Mouse (Mus musculus) midbrain, postnatal 0 days (tissue): ENCODE data around the gene B3gnt5. TPM values are rescaled to one million over a fixed set of nuclear protein-coding genes. Genes with fewer than 3 reads are reported as not detected.
"Not testable (repeated sequence)": the region's sequence is repeated elsewhere in the genome, so short reads cannot be mapped to it uniquely, and the experiment has no call there.

ENCODE experiments used
- ATAC-seq: fragments of 200-750 bp; cut with Nextera tagmentation; 2 replicates; pipeline ENCODE4 v1.8.0; 2017; ENCODE audit warnings: moderate number of reproducible peaks, mild to moderate bottlenecking, moderate TSS enrichment, moderate library complexity; ENCODE audit not compliant: low FRiP score
- DNase-seq: peaks from one replicate; pipeline ENCODE4 v3.0.0-alpha.2; 2015; ENCODE audit warnings: low spot score
- H3K27ac ChIP-seq: fragments of 300-500 bp; sonication (generic); 2 replicates; pipeline ENCODE4 v1.5.1; 2014; ENCODE audit warnings: low read depth, mild to moderate bottlenecking, low read length, mixed read lengths
- H3K27me3 ChIP-seq: fragments of 300-500 bp; sonication (generic); 2 replicates; pipeline ENCODE4 v1.6.1; 2014; ENCODE audit warnings: low read length, control low read depth, mixed read lengths; ENCODE audit not compliant: insufficient read depth
- H3K36me3 ChIP-seq: fragments of 300-500 bp; sonication (generic); 2 replicates; pipeline ENCODE4 v1.6.1; 2014; ENCODE audit warnings: low read length, control low read depth, mixed read lengths; ENCODE audit not compliant: insufficient read depth
- H3K4me1 ChIP-seq: fragments of 300-500 bp; sonication (generic); 2 replicates; pipeline ENCODE4 v1.6.1; 2014; ENCODE audit warnings: mild to moderate bottlenecking, control low read depth, antibody characterized with exemption, low read length, mixed read lengths; ENCODE audit not compliant: insufficient read depth
- H3K4me2 ChIP-seq: fragments of 300-500 bp; sonication (generic); 2 replicates; pipeline ENCODE4 v1.6.1; 2014; ENCODE audit warnings: low read depth, mild to moderate bottlenecking, low read length, mixed read lengths; ENCODE audit not compliant: poor library complexity, severe bottlenecking
- H3K4me3 ChIP-seq: fragments of 300-500 bp; sonication (generic); 2 replicates; pipeline ENCODE4 v1.5.1; 2014; ENCODE audit warnings: low read depth, mild to moderate bottlenecking, low read length, moderate library complexity
- H3K9ac ChIP-seq: fragments of 300-500 bp; sonication (generic); replicated peaks from 2 replicates; pipeline ENCODE4 v1.6.1; 2014; ENCODE audit warnings: mild to moderate bottlenecking, low read length, moderate library complexity, mixed read lengths; ENCODE audit not compliant: poor library complexity, severe bottlenecking
- H3K9me3 ChIP-seq: fragments of 300-500 bp; sonication (generic); 2 replicates; pipeline ENCODE4 v1.6.1; 2016; ENCODE audit warnings: low read length, control low read depth
- CTCF ChIP-seq: IDR thresholded peaks from 2 replicates; pipeline ENCODE4 v1.5.1; 2016; ENCODE audit warnings: antibody characterized with exemption, mild to moderate bottlenecking
- whole genome bisulfite sequencing: fragments of 180-500 bp; shearing (Covaris S2); extraction: QIAGEN DNeasy Blood & Tissue Kit; methylation state at CpG from one replicate; pipeline ENCODE4 v1.1.7; 2014; 5-methylcytosine and 5-hydroxymethylcytosine counted together
- polyA plus RNA-seq: library from polyadenylated mRNA; unstranded; fragments of >200 nt; fragmentation: Nextera tagmentation; extraction: Ambion mirVana; gene quantifications from 2 replicates; pipeline ENCODE4 v1.2.1, GENCODE M21; 2015
- total RNA-seq: library from RNA; depleted of rRNA; stranded (reverse); fragments of >200 nt; gene quantifications from 2 replicates; pipeline ENCODE4 v1.2.3, GENCODE M21; 2014; rRNA removed

B3gnt5 gene
- total RNA-seq (32.9 and 42.6 TPM in 2 replicates), polyA plus RNA-seq (23.9 and 27.2 TPM in 2 replicates)

DNA sequence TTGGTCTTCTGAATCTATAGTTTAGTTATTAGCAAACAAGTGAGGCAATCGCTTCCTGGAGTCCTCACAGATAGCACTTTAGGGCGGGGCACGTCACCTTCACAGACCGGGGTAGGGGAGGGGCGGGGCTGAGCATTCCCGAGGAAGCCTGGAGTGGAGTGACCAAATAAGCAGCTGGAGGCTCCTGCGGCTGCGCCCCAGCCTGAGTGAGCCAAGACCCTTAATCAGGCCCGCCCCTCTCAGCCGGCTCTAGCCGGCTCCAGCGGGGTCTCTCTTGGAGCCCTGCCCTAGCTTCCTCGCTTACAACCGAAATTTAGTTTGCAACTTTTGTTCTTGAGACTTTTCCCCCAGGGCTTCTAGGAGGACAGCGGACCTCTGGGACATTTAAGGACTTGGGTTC, at the start of gene B3gnt5:
Gene B3gnt5 (plus strand): TSS at position 135 of the 400 bp plus-strand sequence.
- Histone ChIP-seq H3K27me3 (no peaks in the 10 kb centered on the region), H3K27ac (peak within 1 kb of the TSS; percentile 88), H3K4me1 (no peaks in the 10 kb centered on the region), H3K4me3 (peak within 1 kb of the TSS; percentile 91), H3K36me3 (no peaks in the 10 kb centered on the region), H3K9ac (peak within 1 kb of the TSS; percentile 94), H3K9me3 (no peaks in the 10 kb centered on the region), H3K4me2 (peak within 1 kb of the TSS; percentile 78)
- TF ChIP-seq CTCF, result no peak
- DNase-seq, result peak; percentile 74
- under 1% methylated on average over 15 of the region's 15 CpGs for WGBS
- peak; percentile 93 for ATAC-seq

GRCm38 (mm10) chr16:19720959-19721358, 39.0 kb upstream of the B3gnt5 start:
- no peaks in the 10 kb centered on the region for H3K4me1 ChIP-seq
- H3K4me2 ChIP-seq, result no peak overlapping the region
- TF ChIP-seq CTCF, result no peak; the same call in 1 of the 2 replicates
- no peak overlapping the region for H3K27ac ChIP-seq
- H3K9me3 ChIP-seq, result no peaks in the 10 kb centered on the region
- no peak overlapping the region for H3K9ac ChIP-seq
- ATAC-seq, result no peak
- no peak for DNase-seq
- no peaks in the 10 kb centered on the region for H3K27me3 ChIP-seq
- no peaks in the 10 kb centered on the region for H3K36me3 ChIP-seq
- WGBS, result 60% methylated on average over 2 of the region's 2 CpGs
- H3K4me3 ChIP-seq, result no peak overlapping the region

- not testable (repeated sequence) for H3K27ac ChIP-seq, H3K9ac ChIP-seq, H3K4me1 ChIP-seq, H3K4me3 ChIP-seq, H3K9me3 ChIP-seq, H3K36me3 ChIP-seq, ATAC-seq, H3K27me3 ChIP-seq, H3K4me2 ChIP-seq
- 35% methylated on average over 2 of the region's 2 CpGs for WGBS
- TF ChIP-seq CTCF, result peak; percentile 74
- DNase-seq, result peak; percentile 26
Measured at GRCm38 (mm10) chr16:19724139-19724538, 35.9 kb upstream of the B3gnt5 start.

DNA sequence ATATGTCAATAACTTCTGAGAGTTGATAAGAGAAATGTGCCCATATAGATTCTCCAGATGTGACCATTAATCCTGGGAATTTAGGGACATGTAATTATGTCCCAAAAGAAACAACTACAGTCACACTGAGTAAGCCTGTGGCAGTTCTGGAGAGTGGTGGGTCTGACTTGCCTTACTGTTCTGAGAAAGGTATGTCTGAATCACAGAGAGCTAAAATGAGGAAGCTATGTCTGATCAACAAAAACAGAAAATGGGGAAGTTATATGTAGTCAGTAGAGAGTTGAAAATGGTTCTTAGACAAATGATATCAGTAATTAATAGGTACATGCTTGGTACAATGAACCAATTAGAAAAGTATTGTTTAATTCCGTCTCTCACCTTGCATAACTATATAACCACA, 27.1 kb upstream of the B3gnt5 start:
- H3K9me3 ChIP-seq, result no peaks in the 10 kb centered on the region
- no peak for TF ChIP-seq CTCF
- DNase-seq (no peak), ATAC-seq (no peak)
- no peak overlapping the region for H3K4me3 ChIP-seq
- no peaks in the 10 kb centered on the region for H3K4me1 ChIP-seq
- no peak overlapping the region for H3K27ac ChIP-seq
- WGBS, result 84% methylated on average over 1 of the region's 1 CpGs
- H3K27me3 ChIP-seq, result no peaks in the 10 kb centered on the region
- no peaks in the 10 kb centered on the region for H3K36me3 ChIP-seq
- H3K4me2 ChIP-seq, result no peak overlapping the region
- no peak overlapping the region for H3K9ac ChIP-seq

DNA sequence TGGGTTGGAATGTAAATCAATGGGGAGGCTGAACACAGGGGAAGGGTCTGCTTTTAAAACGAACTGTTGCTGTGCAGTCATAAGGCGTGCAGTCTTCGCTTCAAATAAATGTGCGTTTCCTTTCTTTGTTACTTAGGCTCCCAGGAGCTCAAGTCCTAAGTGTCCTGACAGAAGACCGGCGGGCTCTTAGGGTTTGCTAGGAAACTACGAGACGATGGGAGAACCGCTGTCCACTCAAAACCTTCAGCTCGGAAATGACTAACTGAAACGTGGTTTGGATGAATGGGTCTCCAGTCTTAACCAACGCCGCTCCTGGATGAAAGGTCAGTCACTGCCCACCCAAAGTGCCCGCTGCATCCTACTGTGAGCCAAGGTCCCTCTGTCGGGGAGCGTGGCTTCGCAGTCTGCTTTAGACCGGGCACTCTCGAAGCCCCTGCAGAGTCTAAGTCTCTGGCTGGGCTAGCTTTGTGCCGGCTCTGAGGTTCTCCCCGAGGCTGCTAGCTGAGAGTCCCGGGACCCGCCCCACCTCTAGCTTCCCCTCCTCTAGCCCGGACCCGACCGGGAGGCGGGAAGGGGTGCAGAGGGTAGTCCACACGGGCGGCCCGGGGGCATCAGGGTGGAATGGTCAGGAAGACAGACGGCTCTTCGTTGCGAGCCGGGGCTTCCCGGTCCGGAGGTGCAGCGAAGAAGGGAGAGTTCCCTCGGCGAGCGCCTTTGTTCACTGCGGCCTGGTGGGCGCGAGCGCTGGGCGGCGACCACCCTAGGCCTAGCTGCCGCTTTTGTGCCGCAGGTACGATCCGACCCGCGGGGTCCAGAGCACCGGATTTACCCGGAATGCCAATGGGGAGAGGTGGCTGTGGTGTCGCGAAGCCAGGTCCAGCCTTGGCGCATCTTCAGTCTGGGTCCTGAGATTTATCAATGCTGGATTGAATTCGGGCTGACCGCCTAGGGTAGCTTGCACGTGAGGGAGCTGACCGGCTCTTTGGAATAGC, 793 bp downstream of the B3gnt5 start:
- peak overlapping the region; percentile 94 for H3K9ac ChIP-seq
- TF ChIP-seq CTCF, result no peak
- H3K36me3 ChIP-seq, result peaks cover 5% of the 10 kb centered on the region; the same call in 1 of the 2 replicates
- peak overlapping the region; percentile 91 for H3K4me3 ChIP-seq
- ATAC-seq (peak; percentile 80), DNase-seq (peak; percentile 34)
- no peaks in the 10 kb centered on the region for H3K4me1 ChIP-seq
- peak overlapping the region; percentile 78 for H3K4me2 ChIP-seq
- H3K27me3 ChIP-seq, result no peaks in the 10 kb centered on the region
- peak overlapping the region; percentile 88 for H3K27ac ChIP-seq
- under 1% methylated on average over 52 of the region's 61 CpGs for whole genome bisulfite sequencing
- no peaks in the 10 kb centered on the region for H3K9me3 ChIP-seq

GRCm38 (mm10) chr16:19761691-19762090, 1.7 kb downstream of the B3gnt5 start:
- no peak for DNase-seq
- H3K4me3 ChIP-seq, result peak overlapping the region; percentile 91
- TF ChIP-seq CTCF, result no peak
- no peak overlapping the region for H3K27ac ChIP-seq
- H3K9me3 ChIP-seq, result no peaks in the 10 kb centered on the region
- no peaks in the 10 kb centered on the region for H3K4me1 ChIP-seq
- H3K36me3 ChIP-seq, result peaks cover 9% of the 10 kb centered on the region; the same call in 1 of the 2 replicates
- H3K9ac ChIP-seq, result peak overlapping the region; percentile 94
- no peaks in the 10 kb centered on the region for H3K27me3 ChIP-seq
- H3K4me2 ChIP-seq, result peak overlapping the region; percentile 78
- 38% methylated on average over 1 of the region's 1 CpGs for WGBS
- ATAC-seq, result no peak
